Mouse (Mus musculus) ovary, postnatal 36 days (tissue): ENCODE results near the gene Olfr844.

Experiments used
- DNase-seq: peaks from one replicate; pipeline ENCODE4 v3.0.0; 2022; ENCODE audit warnings: low spot score, mixed read lengths

The Olfr844 gene

DNA sequence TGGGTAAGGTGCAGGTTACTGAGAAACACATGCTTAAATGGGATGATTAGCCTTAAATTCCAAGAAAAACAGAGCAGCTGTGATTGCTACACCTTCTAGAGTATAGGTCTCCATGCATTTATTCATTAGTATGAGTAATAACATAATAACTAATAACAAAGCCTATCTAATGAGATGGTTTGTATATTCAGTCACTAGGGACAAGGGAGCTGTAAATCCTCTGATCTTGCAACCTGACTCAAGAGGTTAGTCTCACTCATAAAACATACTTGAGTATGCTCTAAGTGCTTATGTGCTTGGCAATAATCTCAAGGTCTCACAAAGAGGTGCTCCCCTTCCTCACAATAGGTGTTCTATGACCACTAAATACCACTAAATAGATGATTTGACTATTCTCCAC lies at the start of gene Olfr844:
TSS of gene Olfr844 (plus strand) at position 301 of the 400 bp plus-strand sequence.
- no peak for DNase-seq

DNA sequence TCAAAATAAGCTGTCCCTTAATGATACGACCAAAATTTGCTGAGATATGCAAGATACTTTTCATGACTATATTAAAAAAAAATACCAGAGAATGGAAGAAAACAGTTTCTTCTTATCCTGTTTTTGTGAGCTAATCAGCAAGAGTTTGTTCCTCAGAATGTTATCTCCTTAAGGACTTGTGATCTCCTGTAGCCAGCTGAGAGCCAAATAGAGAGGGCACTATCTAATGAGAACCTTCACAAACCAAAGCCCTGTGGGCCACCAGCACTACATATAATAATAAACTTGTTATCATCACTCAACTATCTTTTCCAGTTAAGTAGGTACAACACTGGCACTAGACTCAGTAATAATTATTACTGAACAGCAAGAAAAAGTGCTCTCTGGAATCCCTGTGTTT lies 20.0 kb downstream of the Olfr844 start, which contains the start of gene Olfr845:
TSS of gene Olfr845 (plus strand) at position 301 of the 400 bp plus-strand sequence.
- no peak for DNase-seq

DNA sequence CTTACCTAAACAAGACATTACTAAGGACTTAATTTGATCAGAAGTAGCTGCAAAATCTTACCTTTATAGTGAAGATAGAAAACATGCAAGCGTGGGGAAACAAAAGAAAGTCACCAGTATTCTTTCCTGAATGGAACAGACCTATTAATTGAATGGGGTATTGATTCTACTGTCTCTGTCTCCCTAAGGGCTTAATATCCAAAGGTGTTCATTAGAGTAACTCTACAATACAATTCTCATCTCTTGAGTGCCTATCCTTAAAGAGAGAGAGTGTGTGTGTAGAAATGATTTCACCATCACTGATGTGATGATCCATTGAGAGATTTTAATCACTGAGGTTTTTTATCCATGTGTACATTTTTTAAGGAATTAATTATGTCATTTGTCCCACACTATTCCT lies 47.8 kb downstream of the Olfr844 start, which contains the start of gene Olfr846:
TSS of gene Olfr846 (minus strand) at position 101 of the 400 bp plus-strand sequence.
- DNase-seq, result no peak
